Mouse (Mus musculus) CH12.LX (cell line): ENCODE measurements at regions not wholly inside any gene's neighbourhood (a gene's known extent, or its start where the extent isn't known, plus 50 kb on each side); places are given as distances from the start of the nearest gene placed in this dataset.

ENCODE experiments used
- CTCF ChIP-seq, 2 experiments: IDR thresholded peaks in 1 of 2; conservative IDR thresholded peaks in 1 of 2; 2 replicates each; pipeline ENCODE4 v1.5.1; 2011 to 2012; ENCODE audit warnings: low read depth in 2 of 2, low read length in 2 of 2, improper control_type of control experiment in 1 of 2, inconsistent platforms in 1 of 2, mild to moderate bottlenecking in 1 of 2, moderate library complexity in 1 of 2
- EP300 ChIP-seq: IDR thresholded peaks from 2 replicates; pipeline ENCODE4 v1.6.1; 2011; ENCODE audit warnings: low read length, improper control_type of control experiment
- JUND ChIP-seq: conservative IDR thresholded peaks from 2 replicates; pipeline ENCODE4 v1.6.1; 2011; ENCODE audit warnings: low read depth, low read length, improper control_type of control experiment
- MAFK ChIP-seq: IDR thresholded peaks from 2 replicates; pipeline ENCODE4 v1.6.1; 2011; ENCODE audit warnings: low read length, improper control_type of control experiment; ENCODE audit not compliant: insufficient replicate concordance
- MYC ChIP-seq: IDR thresholded peaks from 2 replicates; pipeline ENCODE4 v1.6.1; 2011; ENCODE audit warnings: low read depth, mild to moderate bottlenecking, improper control_type of control experiment, low read length
- POLR2A ChIP-seq: IDR thresholded peaks from 2 replicates; pipeline ENCODE4 v1.6.1; 2011; ENCODE audit warnings: low read depth, mild to moderate bottlenecking, improper control_type of control experiment, low read length
- SMC3 ChIP-seq: IDR thresholded peaks from 2 replicates; pipeline ENCODE4 v1.6.1; 2011; ENCODE audit warnings: low read depth, low read length, improper control_type of control experiment
- TCF12 ChIP-seq: IDR thresholded peaks from 2 replicates; pipeline ENCODE4 v1.6.1; 2014; ENCODE audit warnings: low read depth, mild to moderate bottlenecking, inconsistent platforms, low read length, improper control_type of control experiment
- UBTF ChIP-seq: IDR thresholded peaks from 2 replicates; pipeline ENCODE4 v1.6.1; 2012; ENCODE audit warnings: low read depth, mild to moderate bottlenecking, inconsistent platforms, low read length, improper control_type of control experiment, moderate library complexity
- USF1 ChIP-seq: IDR thresholded peaks from 2 replicates; pipeline ENCODE4 v1.6.1; 2014; ENCODE audit warnings: low read depth, mild to moderate bottlenecking, inconsistent platforms, low read length, improper control_type of control experiment
- USF2 ChIP-seq: conservative IDR thresholded peaks from 2 replicates; pipeline ENCODE4 v1.6.1; 2011; ENCODE audit warnings: low read depth, low read length, improper control_type of control experiment
- ZC3H11A ChIP-seq: IDR thresholded peaks from 2 replicates; pipeline ENCODE4 v1.6.1; 2012; ENCODE audit warnings: low read depth, mild to moderate bottlenecking, inconsistent platforms, low read length, improper control_type of control experiment
- ZKSCAN1 ChIP-seq: IDR thresholded peaks from 2 replicates; pipeline ENCODE4 v1.6.1; 2012; ENCODE audit warnings: low read depth, inconsistent platforms, low read length, improper control_type of control experiment, borderline replicate concordance
- ZMIZ1 ChIP-seq: IDR thresholded peaks from 2 replicates; pipeline ENCODE4 v1.6.1; 2012; ENCODE audit warnings: low read depth, mild to moderate bottlenecking, inconsistent platforms, low read length, improper control_type of control experiment

DNA sequence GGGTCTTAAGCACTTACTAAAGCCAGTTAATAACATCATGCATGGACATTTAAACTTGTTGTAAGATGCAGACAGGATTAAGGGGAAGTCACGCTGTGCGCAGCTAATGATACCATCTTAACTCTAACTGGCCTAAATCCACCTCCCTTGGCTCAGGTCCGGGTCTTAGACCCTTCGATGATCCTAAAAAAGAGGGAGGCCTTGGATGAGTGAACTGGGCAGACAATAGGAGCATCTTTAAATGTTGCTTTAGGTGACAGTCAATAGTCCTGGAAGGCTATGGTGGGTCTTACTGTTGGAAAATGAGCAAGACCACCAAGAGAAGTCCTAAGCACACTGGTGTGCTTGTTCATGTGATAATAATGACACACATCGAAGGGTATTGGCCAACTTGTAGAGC lies 242.1 kb downstream of the Mef2c start:
- TF ChIP-seq MAFK = no peak
- no peak for TF ChIP-seq TCF12
- TF ChIP-seq JUND = no peak
- no peak for TF ChIP-seq CTCF (conservative IDR thresholded peaks at IDR 0.05 in 1 of 2, IDR thresholded peaks at IDR 0.05 in 1 of 2; ENCODE audit: low read depth in 2 of 2, low read length in 2 of 2)
- TF ChIP-seq ZMIZ1 = no peak
- no peak for TF ChIP-seq SMC3
- no peak for TF ChIP-seq USF1
- TF ChIP-seq POLR2A = no peak
- TF ChIP-seq UBTF = no peak
- no peak for TF ChIP-seq MYC
- TF ChIP-seq ZC3H11A = no peak
- TF ChIP-seq USF2 = no peak
- TF ChIP-seq ZKSCAN1 = no peak
- TF ChIP-seq EP300 = no peak
